Mouse (Mus musculus) heart, postnatal 10 days (tissue): ENCODE measurements around the gene Ttc5. TPM values are rescaled to one million over a fixed set of nuclear protein-coding genes. Genes with fewer than 3 reads are reported as not detected.
A peak's percentile ranks its signal among the peaks of the same experiment; 100 is the strongest.
"Not testable (repeated sequence)": the region's sequence is repeated elsewhere in the genome, so short reads cannot be mapped to it uniquely, and the experiment has no call there.

ENCODE experiments used
- DNase-seq, 2 experiments: peaks; one replicate each; pipeline ENCODE4 v3.0.0; 2021
- intact Hi-C: fragments of 180-260 bp; cut with DNase I; formaldehyde crosslinking; loops from one replicate; pipeline ENCODE4 v1.15.1; 2025
- total RNA-seq, 2 experiments: library from RNA; stranded (reverse); gene quantifications; 2 replicates each; pipeline ENCODE4 v1.2.3; 2021

Gene Ttc5
- total RNA-seq, 2 experiments from 2014 or later, result 22.9 to 26.8 TPM

DNA sequence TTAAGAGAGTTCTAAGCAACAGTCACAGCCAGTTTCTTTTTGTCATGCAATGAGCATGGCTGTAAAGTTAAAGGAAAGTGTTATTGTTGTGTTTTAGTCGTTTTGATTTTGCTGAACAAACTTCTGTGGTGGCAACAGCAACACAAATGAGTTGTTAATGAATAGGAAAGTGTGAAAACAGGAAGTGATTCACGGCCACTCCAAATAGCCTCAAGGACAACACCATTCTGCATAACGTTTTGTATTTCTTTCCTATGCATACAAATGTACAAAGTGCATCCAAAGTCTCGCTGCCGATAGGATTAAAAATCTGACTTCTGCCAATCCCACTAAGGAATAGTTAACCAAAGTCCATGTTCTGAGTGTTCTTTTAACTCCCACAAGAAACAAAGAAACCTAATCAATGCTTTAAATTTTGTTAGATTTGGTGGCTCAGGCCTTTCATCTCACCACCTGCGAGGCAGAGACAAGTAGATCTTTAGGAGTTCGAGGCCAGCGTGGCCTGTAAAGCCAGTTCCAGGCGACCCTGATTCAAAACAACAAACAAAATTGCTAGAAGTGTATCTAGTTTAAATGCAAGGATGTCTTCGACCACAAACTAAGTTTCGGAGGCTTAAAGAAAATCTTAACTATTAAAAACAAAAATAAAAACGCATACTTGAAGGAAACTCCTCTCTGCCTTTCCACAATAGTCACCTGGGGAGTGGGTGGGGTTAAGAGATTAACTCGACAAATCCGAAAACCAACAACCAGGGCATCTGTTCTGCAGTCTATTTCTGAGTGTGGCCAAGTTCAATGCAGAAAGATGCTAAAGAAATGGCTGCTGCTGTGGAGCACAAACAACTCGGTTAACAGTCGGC, 698 bp downstream of the Ttc5 start:
- intact Hi-C loops, result loop anchor here (10.0 kb wide), 1 partner anchor 720 kb away; no protein-coding TSS in a partner anchor
- DNase-seq, result peak in 1 of 2 experiments; percentile 2

DNA sequence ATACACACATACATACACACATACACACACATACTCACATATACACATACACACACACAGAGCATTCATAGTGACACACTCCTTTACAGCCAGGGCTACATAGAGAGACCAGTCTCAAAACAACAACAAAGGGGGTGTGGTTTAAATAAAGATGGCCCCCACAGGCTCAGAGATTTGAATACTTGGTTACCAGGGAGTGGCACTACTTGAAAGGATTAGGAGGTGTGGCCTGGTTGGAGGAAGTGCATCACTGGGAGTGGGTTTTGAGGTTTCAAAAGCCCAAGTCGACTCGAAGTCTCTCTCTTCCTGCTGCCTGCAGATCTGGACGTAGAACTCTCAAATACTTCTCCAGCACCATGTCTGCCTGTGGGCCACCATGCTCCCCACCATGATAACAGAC, 3.2 kb downstream of the Ttc5 start:
- intact Hi-C loops, result loop anchor here (10.0 kb wide), 1 partner anchor 717 kb away; no protein-coding TSS in a partner anchor

DNA sequence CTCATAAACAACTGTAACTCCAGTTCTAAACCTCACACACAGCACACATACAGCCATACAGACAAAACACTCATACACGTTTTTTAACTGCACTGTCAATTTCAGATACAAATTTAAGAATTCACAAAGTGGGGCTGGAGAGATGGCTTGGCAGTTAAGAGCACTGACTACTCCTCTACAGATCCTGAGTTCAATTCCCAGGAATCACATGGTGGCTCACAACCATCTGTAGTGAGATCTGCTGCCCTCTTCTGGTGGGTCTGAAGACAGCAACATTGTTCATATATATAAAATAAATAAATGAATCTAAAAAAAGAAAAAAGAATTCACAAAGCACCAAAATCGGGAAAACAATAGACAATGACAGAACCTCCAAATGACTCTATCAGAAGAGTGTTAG, 14.0 kb downstream of the Ttc5 start:
- DNase-seq, result no peak
- intact Hi-C loops, result loop anchor here (10.0 kb wide), 1 partner anchor 907 kb away; no protein-coding TSS in a partner anchor

More for the DNA sequence above, 3.2 kb downstream of the Ttc5 start:
- no peak for DNase-seq

DNA sequence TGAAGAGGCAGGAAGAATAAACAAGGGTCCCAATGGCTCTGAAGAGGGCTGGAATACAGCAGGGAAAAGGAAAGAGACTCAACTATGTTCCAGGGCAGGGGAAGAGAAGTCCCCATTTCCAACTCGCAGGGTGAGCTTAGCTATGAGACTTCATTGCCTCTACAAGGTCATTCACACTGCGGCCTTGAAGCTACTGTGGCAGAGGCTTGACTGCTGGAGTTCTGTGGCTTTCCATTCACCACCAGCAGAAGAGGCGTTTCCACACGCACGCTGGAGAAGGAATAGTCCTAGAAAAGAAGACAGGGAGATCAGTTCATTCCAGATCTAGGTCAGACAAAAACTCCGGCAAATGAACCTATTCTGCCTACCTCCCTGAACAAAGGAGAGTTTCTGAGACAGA, 19.6 kb downstream of the Ttc5 start:
- intact Hi-C loops, result no loop called here
- no peak for DNase-seq

DNA sequence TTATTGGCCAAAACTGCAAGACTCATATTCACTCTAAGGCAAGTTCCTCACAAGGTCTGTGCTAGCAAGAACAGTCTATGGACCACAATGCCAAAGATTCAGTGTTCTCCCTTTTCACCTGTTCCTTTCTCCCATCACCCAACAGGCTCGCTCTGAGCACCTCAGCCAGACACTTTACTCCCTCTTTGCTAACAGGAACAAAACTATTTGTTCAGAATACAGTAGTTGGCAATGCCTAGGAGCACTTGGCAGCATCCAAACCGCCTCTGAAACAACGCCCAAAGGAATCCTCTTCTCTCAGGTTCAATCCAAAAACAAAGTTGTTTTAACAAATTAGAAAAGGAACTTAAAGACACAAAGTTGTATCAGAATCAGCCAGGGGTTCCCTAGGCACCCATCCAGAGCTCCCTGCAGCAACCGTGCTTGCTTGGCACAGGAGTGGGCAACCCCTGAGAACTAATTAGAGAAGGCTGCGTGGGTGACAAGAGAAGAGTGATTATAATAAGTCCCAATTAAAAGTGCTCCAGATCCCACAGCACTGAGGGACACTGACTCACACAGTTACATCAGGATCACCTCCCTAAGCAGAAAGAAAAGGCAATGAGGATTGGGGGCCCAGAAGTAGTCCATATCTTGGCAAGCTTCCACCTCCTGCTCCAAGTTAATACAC, 26.8 kb downstream of the Ttc5 start:
- DNase-seq, result no peak
- intact Hi-C loops, result no loop called here

DNA sequence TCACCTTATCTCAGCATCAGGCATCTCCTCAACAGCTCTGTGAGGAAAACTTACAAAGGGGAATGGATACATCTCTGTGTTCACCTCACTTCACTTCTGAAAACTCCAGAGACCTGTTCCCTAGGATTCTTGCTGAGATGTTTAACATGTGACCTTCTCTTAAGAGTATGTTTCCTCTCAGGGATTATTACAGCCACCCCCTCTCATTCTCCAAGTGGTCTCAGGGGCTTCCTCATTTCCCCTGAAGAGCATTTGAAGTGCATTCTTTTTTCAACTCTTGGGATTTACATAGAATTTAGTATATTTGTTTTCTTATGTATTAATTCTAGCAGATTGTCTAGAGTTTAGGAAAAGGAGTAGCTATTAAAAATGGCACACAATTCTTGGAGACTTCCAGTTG, 40.3 kb downstream of the Ttc5 start, which contains the start of gene Olfr749:
Gene Olfr749, minus strand, starts transcription at position 101 of the 400 bp plus-strand sequence.
- DNase-seq, result no peak
- intact Hi-C loops, result no loop called here

DNA sequence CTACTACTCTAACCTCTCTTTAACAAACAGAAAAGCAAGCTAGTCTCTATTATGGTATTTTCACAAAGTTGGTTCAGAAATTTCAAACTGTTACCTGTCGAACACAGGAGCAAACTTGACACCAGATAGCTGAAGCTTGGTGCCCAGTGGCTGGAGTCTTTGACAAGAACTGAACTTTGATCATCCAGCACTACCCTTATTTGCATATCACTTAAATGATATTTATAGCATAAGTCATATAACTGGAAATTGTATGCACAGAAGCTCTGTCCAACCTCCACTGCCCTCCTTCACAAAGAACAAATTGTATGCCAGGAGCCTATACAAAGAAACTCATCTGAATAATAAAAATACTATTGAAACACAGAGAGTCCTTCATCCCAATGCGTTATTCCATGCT, 43.7 kb downstream of the Ttc5 start:
- no peak for DNase-seq
- intact Hi-C loops, result no loop called here

DNA sequence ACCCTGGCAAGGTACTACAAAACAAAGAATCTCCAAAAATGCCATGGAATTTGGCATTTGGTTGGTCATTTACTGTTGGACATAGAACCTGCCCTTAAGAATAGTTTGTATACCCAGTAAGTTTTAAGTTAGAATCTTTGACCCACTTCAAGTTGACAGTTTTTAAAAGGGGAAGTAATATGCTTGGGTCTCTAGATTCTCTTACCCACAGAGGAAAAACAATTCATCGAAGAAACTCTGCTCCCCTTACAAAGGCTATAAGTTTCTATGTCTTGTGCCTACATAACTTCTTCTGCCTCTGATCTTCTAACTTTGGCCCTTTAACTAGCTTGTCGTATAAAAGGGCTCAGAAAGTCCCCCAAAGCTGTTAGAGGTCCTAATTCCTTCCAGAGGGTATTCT, 45.0 kb downstream of the Ttc5 start:
- DNase-seq, result no peak
- intact Hi-C loops, result no loop called here

DNA sequence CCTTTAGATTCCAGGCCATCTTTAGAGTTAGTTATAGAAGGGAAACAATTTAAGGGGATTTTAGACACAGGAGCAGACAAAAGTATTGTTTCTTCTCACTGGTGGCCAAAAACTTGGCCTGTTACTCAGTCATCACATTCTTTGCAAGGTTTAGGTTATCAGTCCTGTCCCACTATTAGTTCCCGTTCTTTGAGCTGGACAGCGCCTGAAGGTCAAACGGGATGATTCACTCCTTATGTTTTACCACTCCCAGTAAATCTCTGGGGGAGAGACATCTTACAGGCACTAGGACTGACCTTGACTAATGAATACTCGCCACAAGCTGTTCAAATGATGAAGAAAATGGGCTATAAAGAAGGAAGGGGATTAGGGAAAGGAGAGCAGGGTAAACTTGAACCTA, 62.9 kb downstream of the Ttc5 start:
- DNase-seq, intact Hi-C loops: not testable (repeated sequence)

DNA sequence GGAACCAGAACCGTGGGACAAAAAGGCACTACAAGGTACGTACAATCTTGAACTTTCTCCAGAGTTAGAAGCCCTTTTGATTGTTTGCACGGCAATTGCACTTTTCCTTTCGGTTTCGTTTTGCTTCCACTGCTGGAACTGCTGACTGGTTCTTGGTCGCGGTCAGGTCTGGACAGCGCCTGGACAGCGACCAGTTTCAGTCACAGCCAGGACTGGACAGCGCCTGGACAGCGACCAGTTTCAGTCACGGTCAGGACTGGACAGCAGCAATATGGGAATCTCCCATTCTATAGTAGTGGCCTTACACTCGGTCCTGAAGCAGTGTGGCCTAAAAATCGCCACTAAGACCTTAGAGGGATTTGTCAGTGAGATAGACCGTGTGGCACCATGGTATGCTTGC, 65.4 kb downstream of the Ttc5 start:
- intact Hi-C loops, result not testable (repeated sequence)
- DNase-seq, result peak; percentile 1 to 4

Other genes starting within 250 kb of the Ttc5 start
- not detected for gene Olfr744, start 170.6 kb downstream of the Ttc5 start, total RNA-seq
- not detected for gene Olfr745, start 146.1 kb downstream of the Ttc5 start, total RNA-seq
- not detected for gene Olfr746, start 138.4 kb downstream of the Ttc5 start, total RNA-seq
- gene Olfr747, start 92.3 kb downstream of the Ttc5 start, total RNA-seq, result not detected
- not detected for gene Olfr748, start 78.1 kb downstream of the Ttc5 start, total RNA-seq
- gene Olfr749, start 40.4 kb downstream of the Ttc5 start, total RNA-seq, result not detected
- not detected for gene Ccnb1ip1, start 22.2 kb upstream of the Ttc5 start, total RNA-seq
- gene Parp2, start 22.3 kb upstream of the Ttc5 start, total RNA-seq, result 10 to 100 TPM; 18.7 to 20.0 TPM
- gene Tep1, start 85.0 kb upstream of the Ttc5 start, total RNA-seq, result 10 to 100 TPM; 10.9 to 11.6 TPM
- 1 to 10 TPM; 5.7 to 5.9 TPM for gene Klhl33, start 112.0 kb upstream of the Ttc5 start, total RNA-seq
- gene Osgep, start 139.4 kb upstream of the Ttc5 start, total RNA-seq, result 10 to 100 TPM; 59.5 to 66.3 TPM
- gene Apex1, start 139.4 kb upstream of the Ttc5 start, total RNA-seq, result 10 to 100 TPM; 39.5 to 43.4 TPM
- 10 to 100 TPM; 23.7 to 25.4 TPM for gene Pip4p1, start 145.3 kb upstream of the Ttc5 start, total RNA-seq
- 10 to 100 TPM; 15.2 to 17.3 TPM for gene Pnp, start 145.6 kb upstream of the Ttc5 start, total RNA-seq
- 10 to 100 TPM; 13.0 to 14.4 TPM for gene Gm49342, start 159.0 kb upstream of the Ttc5 start, total RNA-seq
- 1 to 10 TPM in 1 of 2 experiments, under 1 TPM in 1; 0.69 to 1.1 TPM for gene Pnp2, start 170.5 kb upstream of the Ttc5 start, total RNA-seq
- gene Rnase10, start 222.2 kb upstream of the Ttc5 start, total RNA-seq, result under 1 TPM; 0.17 TPM